Mouse (Mus musculus) activated CD4-positive, CD25-positive, alpha-beta regulatory T cell, adult 4 months (primary cell): ENCODE data around the gene Acbd7. TPM values are rescaled to one million over a fixed set of nuclear protein-coding genes. Genes with fewer than 3 reads are reported as not detected.

Experiments
- ATAC-seq: one replicate; pipeline ENCODE4 v1.8.0; 2017
- polyA plus RNA-seq, 2 experiments: library from polyadenylated mRNA; unstranded; fragments of 100-300 nt; shearing (Covaris generic); gene quantifications; one replicate each; pipeline ENCODE4 v1.2.1; 2017

The Acbd7 gene
- polyA plus RNA-seq: not detected

GRCm38 (mm10) chr2:3335611-3336301 lies at the start of gene Acbd7:
Gene Acbd7 (plus strand): TSS chr2:3336168.
- peak; percentile 24 for ATAC-seq

- ATAC-seq: no peak
Measured at GRCm38 (mm10) chr2:3286243-3286642, 49.7 kb upstream of the Acbd7 start.

GRCm38 (mm10) chr2:3289581-3289980 lies 46.4 kb upstream of the Acbd7 start:
- no peak for ATAC-seq

- no peak for ATAC-seq
Measured at GRCm38 (mm10) chr2:3292170-3292569, 43.8 kb upstream of the Acbd7 start.

GRCm38 (mm10) chr2:3295826-3296225 lies 40.1 kb upstream of the Acbd7 start:
- ATAC-seq: no peak

GRCm38 (mm10) chr2:3305426-3306025 lies 30.4 kb upstream of the Acbd7 start:
- no peak for ATAC-seq

- no peak for ATAC-seq
Measured at GRCm38 (mm10) chr2:3323132-3323531, 12.8 kb upstream of the Acbd7 start.

GRCm38 (mm10) chr2:3324381-3325130 lies 11.4 kb upstream of the Acbd7 start:
- no peak for ATAC-seq

GRCm38 (mm10) chr2:3326547-3326946 lies 9.4 kb upstream of the Acbd7 start:
- no peak for ATAC-seq

- ATAC-seq: no peak
Measured at GRCm38 (mm10) chr2:3327351-3327750, 8.6 kb upstream of the Acbd7 start.

- ATAC-seq: no peak
Measured at GRCm38 (mm10) chr2:3331071-3331703, 4.8 kb upstream of the Acbd7 start.

GRCm38 (mm10) chr2:3332056-3332455 lies 3.9 kb upstream of the Acbd7 start:
- no peak for ATAC-seq

- ATAC-seq: peak; percentile 83
Measured at GRCm38 (mm10) chr2:3332484-3333242, 3.3 kb upstream of the Acbd7 start, which contains the start of gene Rpp38. Gene Rpp38 (minus strand): TSS chr2:3332643.

GRCm38 (mm10) chr2:3333761-3334160 lies 2.2 kb upstream of the Acbd7 start:
- ATAC-seq: no peak

GRCm38 (mm10) chr2:3348422-3348821 lies 12.5 kb downstream of the Acbd7 start:
- no peak for ATAC-seq

GRCm38 (mm10) chr2:3348919-3349318 lies 13.0 kb downstream of the Acbd7 start:
- no peak for ATAC-seq

GRCm38 (mm10) chr2:3353160-3353559 lies 17.2 kb downstream of the Acbd7 start:
- no peak for ATAC-seq

- no peak for ATAC-seq
Measured at GRCm38 (mm10) chr2:3355793-3356192, 19.8 kb downstream of the Acbd7 start.

- no peak for ATAC-seq
Measured at GRCm38 (mm10) chr2:3356311-3356710, 20.3 kb downstream of the Acbd7 start.

- no peak for ATAC-seq
Measured at GRCm38 (mm10) chr2:3357887-3358286, 21.9 kb downstream of the Acbd7 start.

GRCm38 (mm10) chr2:3361067-3361466 lies 25.1 kb downstream of the Acbd7 start:
- no peak for ATAC-seq

- ATAC-seq: no peak
Measured at GRCm38 (mm10) chr2:3365127-3365526, 29.2 kb downstream of the Acbd7 start.
